8 mouse cellular contexts compared by ENCODE assay signal in genomic region chr2:170193211-170193610, GRCm38 (mm10). TPM values are rescaled to one million over a fixed set of nuclear protein-coding genes. Genes with fewer than 3 reads are reported as not detected.
A peak's percentile ranks its signal among the peaks of the same experiment; 100 is the strongest.
DNase-seq lines count a peak whose midpoint lies in the region; ATAC-seq and TF ChIP-seq lines count a peak whose summit lies in the region.

No protein-coding gene starts in this region.

- peak overlapping the region; percentile 38 for H3K4me2 ChIP-seq in intestine, embryonic 14.5 days (ENCODE audit: low read length)
- peak overlapping the region; percentile 43 for H3K4me2 ChIP-seq in midbrain, postnatal 0 days (ENCODE audit: low read depth, low read length, poor library complexity, severe bottlenecking)

- no peak for ATAC-seq in intestine, embryonic 14.5 days (replicated peaks; ENCODE audit: low FRiP score, low TSS enrichment, low read depth)
- ATAC-seq in midbrain, postnatal 0 days (ENCODE audit: low FRiP score) = no peak

- H3K9ac ChIP-seq in intestine, embryonic 14.5 days (ENCODE audit: low read length) = 0 out of 2 replicates have a peak overlapping the region, but pooled peaks have one; percentile 11
- 0 out of 2 replicates have a peak overlapping the region, but pooled peaks have one; percentile 10 for H3K9ac ChIP-seq in midbrain, postnatal 0 days (replicated peaks; ENCODE audit: low read length, poor library complexity, severe bottlenecking)

- intact Hi-C loops in left cerebral cortex, postnatal 4 days (cut with DNase I) = no loop called here
- intact Hi-C loops in left cerebral cortex, postnatal 14 days (cut with DNase I) = no loop called here

- no peaks in the 10 kb centered on the region for H3K36me3 ChIP-seq in intestine, embryonic 14.5 days (ENCODE audit: control insufficient read depth, insufficient read depth, low read length)
- H3K36me3 ChIP-seq in midbrain, postnatal 0 days (ENCODE audit: insufficient read depth, low read length) = no peaks in the 10 kb centered on the region

- peaks cover 4% of the 10 kb centered on the region for H3K4me1 ChIP-seq in lung, adult 2 months (ENCODE audit: control insufficient read depth, insufficient read depth, low read length)
- H3K4me1 ChIP-seq in intestine, embryonic 14.5 days (replicated peaks; ENCODE audit: control insufficient read depth, insufficient read depth, low read length) = peaks cover 14% of the 10 kb centered on the region
- no peaks in the 10 kb centered on the region; the same call in 1 of the 2 replicates for H3K4me1 ChIP-seq in midbrain, postnatal 0 days (ENCODE audit: insufficient read depth, low read length)

- H3K4me3 ChIP-seq in lung, adult 2 months (replicated peaks; ENCODE audit: extremely low read depth, low read depth, low read length) = peak overlapping the region; percentile 41
- no peak overlapping the region; the same call in 1 of the 2 replicates for H3K4me3 ChIP-seq in intestine, embryonic 14.5 days (ENCODE audit: low read depth, low read length)
- peak overlapping the region; percentile 8; the same call in 1 of the 2 replicates for H3K4me3 ChIP-seq in midbrain, postnatal 0 days (ENCODE audit: low read depth, low read length)

- WGBS in lung, adult 2 months = 12% methylated on average over 10 of the region's 10 CpGs
- 8% methylated on average over 10 of the region's 10 CpGs for WGBS in intestine, embryonic 14.5 days
- WGBS in midbrain, postnatal 0 days = 4% methylated on average over 10 of the region's 10 CpGs

- no peaks in the 10 kb centered on the region for H3K9me3 ChIP-seq in intestine, embryonic 14.5 days (ENCODE audit: control insufficient read depth, low read length)
- no peaks in the 10 kb centered on the region for H3K9me3 ChIP-seq in midbrain, postnatal 0 days (ENCODE audit: low read length)

- no peak for DNase-seq in lung, adult 2 months
- no peak for DNase-seq in lung, postnatal 36 days
- peak; percentile 38 for DNase-seq in embryo, embryonic 9.5 days (ENCODE audit: extremely low spot score)
- DNase-seq in intestine, embryonic 14.5 days (ENCODE audit: low spot score) = no peak
- DNase-seq in midbrain, postnatal 0 days (ENCODE audit: low spot score) = peak; percentile 51
- DNase-seq in left cerebral cortex, postnatal 4 days = no peak
- DNase-seq in left cerebral cortex, postnatal 14 days (ENCODE audit: low spot score in 2 of 2) = no peak
- no peak for DNase-seq in retina, postnatal 1 day

- no peak for TF ChIP-seq CTCF in lung, adult 2 months (IDR thresholded peaks at IDR 0.05; ENCODE audit: insufficient read depth, low read length)
- TF ChIP-seq CTCF in midbrain, postnatal 0 days (IDR thresholded peaks at IDR 0.05) = no peak

- H3K27me3 ChIP-seq in intestine, embryonic 14.5 days (replicated peaks; ENCODE audit: control insufficient read depth, insufficient read depth, low read length) = no peaks in the 10 kb centered on the region
- no peaks in the 10 kb centered on the region for H3K27me3 ChIP-seq in midbrain, postnatal 0 days (ENCODE audit: insufficient read depth, low read length)

- H3K27ac ChIP-seq in intestine, embryonic 14.5 days (ENCODE audit: low read depth) = peak overlapping the region; percentile 54; the same call in 1 of the 2 replicates
- H3K27ac ChIP-seq in midbrain, postnatal 0 days (ENCODE audit: low read depth, low read length) = peak overlapping the region; percentile 52

- TF ChIP-seq POLR2A in lung, adult 2 months (IDR thresholded peaks at IDR 0.05; ENCODE audit: borderline replicate concordance, extremely low read depth, low read depth, low read length) = no peak

RNA-seq across cellular contexts. Expression of gene Zfp217, which starts 45.3 kb away (rescaled TPM):
- 13.7 and 19.8 TPM in 2 replicates for polyA plus RNA-seq in lung, adult 2 months (2012; rRNA removed)
- polyA plus RNA-seq in intestine, embryonic 14.5 days (2014; fragmentation: Nextera tagmentation; extraction: Ambion mirVana) = 3.8 and 4.3 TPM in 2 replicates
- 3.7 and 3.8 TPM in 2 replicates for total RNA-seq in midbrain, postnatal 0 days (2014; rRNA removed)
- polyA plus RNA-seq in midbrain, postnatal 0 days (2015; fragmentation: Nextera tagmentation; extraction: Ambion mirVana) = 0.44 and 0.49 TPM in 2 replicates
- total RNA-seq in left cerebral cortex, postnatal 4 days (2021) = 1 to 10 TPM; 3.8 to 4.0 TPM
- total RNA-seq in left cerebral cortex, postnatal 14 days (2021) = 1 to 10 TPM; 3.3 to 3.7 TPM

Comparison
In these comparisons a context has a peak if more than half of its experiments do, and no peak if none do; other contexts are left out.
1. DNase-seq: peak in embryo, embryonic 9.5 days (single experiment) and midbrain, postnatal 0 days (single experiment); none in lung, adult 2 months (single experiment), lung, postnatal 36 days (single experiment), intestine, embryonic 14.5 days (single experiment), left cerebral cortex, postnatal 4 days (single experiment), left cerebral cortex, postnatal 14 days (0 of 2) and retina, postnatal 1 day (single experiment).